Mouse (Mus musculus) layer of hippocampus, postnatal 14 days (tissue): ENCODE data around the gene Gm7929. TPM values are rescaled to one million over a fixed set of nuclear protein-coding genes. Genes with fewer than 3 reads are reported as not detected.
"Not testable (repeated sequence)": the region's sequence is repeated elsewhere in the genome, so short reads cannot be mapped to it uniquely, and the experiment has no call there.

Experiments
- DNase-seq, 2 experiments: peaks; one replicate each; pipeline ENCODE4 v3.0.0; 2021 to 2022; ENCODE audit warnings: low spot score in 2 of 2, mixed read lengths in 1 of 2
- long read RNA-seq, 2 experiments: library from polyadenylated mRNA; stranded (forward); transcript quantifications; one replicate each; pipeline ENCODE4 v2.0.0; 2021
- total RNA-seq, 2 experiments: library from RNA; stranded (reverse); gene quantifications; 2 replicates each; pipeline ENCODE4 v1.2.3; 2021

Gm7929 gene
- total RNA-seq: not detected
- long read RNA-seq, experiment 1: 0 reads
- long read RNA-seq, experiment 2: 0 reads

- not testable (repeated sequence) for DNase-seq
These were observed at the start of gene Gm7929 for GRCm38 (mm10) chr14:41750514-41750913. Gm7929 (minus strand) TSS chr14:41750614.

- not testable (repeated sequence) for DNase-seq
These were observed 21.9 kb upstream of the Gm7929 start, which contains the start of gene Gm47189 for GRCm38 (mm10) chr14:41772341-41772740. Gm47189 (minus strand) TSS chr14:41772441.

- not testable (repeated sequence) for DNase-seq
These were observed 5.5 kb upstream of the Gm7929 start for GRCm38 (mm10) chr14:41755931-41756330.

GRCm38 (mm10) chr14:41723437-41723836, 27.0 kb downstream of the Gm7929 start:
- DNase-seq: not testable (repeated sequence)

GRCm38 (mm10) chr14:41717180-41717579, 33.2 kb downstream of the Gm7929 start:
- not testable (repeated sequence) for DNase-seq

GRCm38 (mm10) chr14:41701785-41702184, 48.6 kb downstream of the Gm7929 start, which contains the start of gene Gm8068:
Gm8068 (minus strand) TSS chr14:41701885.
- not testable (repeated sequence) for DNase-seq

Other genes starting within 250 kb of the Gm7929 start
- not detected for gene Gm7970, start 195.0 kb downstream of the Gm7929 start, total RNA-seq
- under 1 TPM in 1 of 2 experiments, not detected in 1; 0.65 TPM for gene 1700049E17Rik2, start 177.4 kb downstream of the Gm7929 start, total RNA-seq
- not detected for gene Gm3072, start 126.0 kb downstream of the Gm7929 start, total RNA-seq
- gene Gm3676, start 104.1 kb downstream of the Gm7929 start, total RNA-seq: 1 to 10 TPM in 1 of 2 experiments, not detected in 1; 1.4 TPM
- gene Gm8068, start 48.7 kb downstream of the Gm7929 start, total RNA-seq: not detected
- gene Gm47189, start 21.8 kb upstream of the Gm7929 start, total RNA-seq: not detected
- not detected for gene Gm7980, start 156.7 kb upstream of the Gm7929 start, total RNA-seq
- not detected for gene 1700049E17Rik1, start 174.3 kb upstream of the Gm7929 start, total RNA-seq
- not detected for gene 1700024B05Rik, start 193.4 kb upstream of the Gm7929 start, total RNA-seq
- not detected for gene Gm6401, start 217.3 kb upstream of the Gm7929 start, total RNA-seq
- gene Gm3543, start 232.7 kb upstream of the Gm7929 start, total RNA-seq: 1 to 10 TPM in 1 of 2 experiments, under 1 TPM in 1; 0.99 to 1.0 TPM